9 mouse cellular contexts compared by ENCODE assay signal in genomic region chr4:126803268-126803873, GRCm38 (mm10). TPM values are rescaled to one million over a fixed set of nuclear protein-coding genes. Genes with fewer than 3 reads are reported as not detected.
DNase-seq lines count a peak whose midpoint lies in the region; ATAC-seq and TF ChIP-seq lines count a peak whose summit lies in the region.
"Had no signal": no experiment of that assay in that cellular context is flagged by ENCODE, and none has a peak within 500 bp of the region (broad histone marks: within the 10 kb centered on the region; RNA-seq: fewer than 3 reads in every experiment).

No protein-coding gene starts in this region.

- no peaks in the 10 kb centered on the region for H3K9me3 ChIP-seq in heart, postnatal 0 days (replicated peaks; ENCODE audit: control insufficient read depth, low read length)

- H3K9ac ChIP-seq in heart, postnatal 0 days (replicated peaks; ENCODE audit: low read depth, low read length): no peak overlapping the region
- H3K9ac ChIP-seq: lung, embryonic 14.5 days had no signal

- peaks cover 10% of the 10 kb centered on the region for H3K4me1 ChIP-seq in heart, postnatal 0 days (ENCODE audit: control insufficient read depth, insufficient read depth)

- H3K27ac ChIP-seq in heart, postnatal 0 days (ENCODE audit: low read depth): no peak overlapping the region
- no peak overlapping the region for H3K27ac ChIP-seq in gastrocnemius, adult 2 months

- 12% methylated on average over 8 of the region's 8 CpGs for WGBS in heart, postnatal 0 days

- no peaks in the 10 kb centered on the region for H3K27me3 ChIP-seq in heart, postnatal 0 days (ENCODE audit: control insufficient read depth, insufficient read depth, low read length)

- peaks cover 4% of the 10 kb centered on the region; the same call in 1 of the 2 replicates for H3K36me3 ChIP-seq in heart, postnatal 0 days (replicated peaks; ENCODE audit: control insufficient read depth, insufficient read depth, low read length)

- no peak for TF ChIP-seq CTCF in heart, postnatal 0 days (IDR thresholded peaks at IDR 0.05; ENCODE audit: low read depth)
- TF ChIP-seq CTCF in gastrocnemius, adult 2 months (IDR thresholded peaks at IDR 0.05): no peak

- DNase-seq in adrenal gland, adult 2 months: peak; percentile 23
- no peak for DNase-seq in adrenal gland, postnatal 4 days (ENCODE audit: low spot score in 2 of 2)
- peak; percentile 50 for DNase-seq in MEL-GATA-1-ER (ENCODE audit: extremely low read depth, low read depth)
- DNase-seq in cerebellum, postnatal 36 days: peak; percentile 75
- DNase-seq in heart, postnatal 0 days (ENCODE audit: low spot score): peak; percentile 54
- DNase-seq in lung, postnatal 14 days: peak; percentile 27
- DNase-seq in gastrocnemius, adult 2 months: no peak
- DNase-seq: lung, embryonic 14.5 days had no signal

- no peak overlapping the region for H3K4me3 ChIP-seq in heart, postnatal 0 days (ENCODE audit: low read depth, low read length)
- no peak overlapping the region for H3K4me3 ChIP-seq in gastrocnemius, adult 2 months

- ATAC-seq in heart, postnatal 0 days (ENCODE audit: insufficient read depth, low read depth): peak; percentile 78
- no peak for ATAC-seq in CD4-positive, CD25-positive, alpha-beta regulatory T cell, adult 4 months

- TF ChIP-seq EP300 in heart, postnatal 0 days (IDR thresholded peaks at IDR 0.05; ENCODE audit: low read depth): no peak

- H3K4me2 ChIP-seq in heart, postnatal 0 days (ENCODE audit: low read depth, low read length): peak overlapping the region; percentile 12; the same call in 1 of the 2 replicates
- H3K4me2 ChIP-seq: lung, embryonic 14.5 days had no signal

- intact Hi-C loops in gastrocnemius, adult 2 months (cut with DNase I): no loop called here

RNA-seq across cellular contexts. Expression of gene AU040320, which starts 50.0 kb away (rescaled TPM):
- total RNA-seq in adrenal gland, adult 2 months (2021): 10 to 100 TPM; 36.6 to 40.7 TPM
- 29.0 and 35.2 TPM in 2 replicates for polyA plus RNA-seq in adrenal gland, adult 2 months (2012; rRNA removed)
- 10 to 100 TPM; 40.9 to 42.0 TPM for total RNA-seq in adrenal gland, postnatal 4 days (2021)
- 50.6 and 69.0 TPM in 2 replicates for total RNA-seq in heart, postnatal 0 days (2014; rRNA removed; ENCODE audit: low replicate concordance)
- polyA plus RNA-seq in heart, postnatal 0 days (2015; fragmentation: Nextera tagmentation; extraction: Ambion mirVana): 15.7 and 16.6 TPM in 2 replicates
- 10 to 100 TPM; 27.8 to 29.3 TPM for total RNA-seq in gastrocnemius, adult 2 months (2021)
- polyA plus RNA-seq in CD4-positive, CD25-positive, alpha-beta regulatory T cell, adult 4 months (2017; shearing (Covaris generic)): 10 to 100 TPM; 21.4 to 22.1 TPM

RNA-seq across cellular contexts. Expression of gene Ncdn, which starts 50.1 kb away (rescaled TPM):
- 10 to 100 TPM; 32.4 to 36.4 TPM for total RNA-seq in adrenal gland, adult 2 months (2021)
- polyA plus RNA-seq in adrenal gland, adult 2 months (2012; rRNA removed): 66.6 and 82.2 TPM in 2 replicates
- 10 to 100 TPM; 34.5 to 35.7 TPM for total RNA-seq in adrenal gland, postnatal 4 days (2021)
- total RNA-seq in heart, postnatal 0 days (2014; rRNA removed; ENCODE audit: low replicate concordance): 29.0 and 36.2 TPM in 2 replicates
- polyA plus RNA-seq in heart, postnatal 0 days (2015; fragmentation: Nextera tagmentation; extraction: Ambion mirVana): 11.0 TPM in 2 replicates
- 10 to 100 TPM; 11.0 to 11.7 TPM for total RNA-seq in gastrocnemius, adult 2 months (2021)
- polyA plus RNA-seq in CD4-positive, CD25-positive, alpha-beta regulatory T cell, adult 4 months (2017; shearing (Covaris generic)): 10 to 100 TPM in 1 of 2 experiments, 1 to 10 TPM in 1; 8.7 to 12.1 TPM

Comparison
In these comparisons a context has a peak if more than half of its experiments do, and no peak if none do; other contexts are left out.
1. DNase-seq: peak in adrenal gland, adult 2 months (single experiment), MEL-GATA-1-ER (single experiment), cerebellum, postnatal 36 days (2 of 2), heart, postnatal 0 days (single experiment) and lung, postnatal 14 days (single experiment); none in adrenal gland, postnatal 4 days (0 of 2) and gastrocnemius, adult 2 months (single experiment).